Mouse (Mus musculus): ENCODE data around the gene Mxi1.
"Not testable (repeated sequence)": the region's sequence is repeated elsewhere in the genome, so short reads cannot be mapped to it uniquely, and the experiment has no call there.

The Mxi1 gene

DNA sequence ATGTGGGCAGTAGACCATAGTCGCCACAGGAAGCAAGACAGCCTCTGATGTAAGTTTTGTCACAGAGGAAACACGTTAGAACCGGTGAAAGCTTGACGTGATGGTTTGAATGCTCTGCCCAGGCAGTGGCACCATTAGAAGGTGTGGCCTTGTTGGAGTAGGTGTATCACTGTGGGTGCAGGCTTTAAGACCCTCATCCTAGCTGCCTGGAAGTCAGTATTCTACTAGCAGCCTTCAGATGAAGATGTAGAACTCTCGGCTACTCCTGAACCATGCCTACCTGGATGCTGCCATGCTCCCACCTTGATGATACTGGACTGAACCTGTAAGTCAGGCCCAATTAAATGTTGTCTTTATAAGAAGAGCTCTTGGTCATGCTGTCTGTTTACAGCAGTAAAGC, 85.5 kb downstream of the Mxi1 start:
- DNase-seq (ENCODE audit: low read depth, low spot score): not testable (repeated sequence)

DNA sequence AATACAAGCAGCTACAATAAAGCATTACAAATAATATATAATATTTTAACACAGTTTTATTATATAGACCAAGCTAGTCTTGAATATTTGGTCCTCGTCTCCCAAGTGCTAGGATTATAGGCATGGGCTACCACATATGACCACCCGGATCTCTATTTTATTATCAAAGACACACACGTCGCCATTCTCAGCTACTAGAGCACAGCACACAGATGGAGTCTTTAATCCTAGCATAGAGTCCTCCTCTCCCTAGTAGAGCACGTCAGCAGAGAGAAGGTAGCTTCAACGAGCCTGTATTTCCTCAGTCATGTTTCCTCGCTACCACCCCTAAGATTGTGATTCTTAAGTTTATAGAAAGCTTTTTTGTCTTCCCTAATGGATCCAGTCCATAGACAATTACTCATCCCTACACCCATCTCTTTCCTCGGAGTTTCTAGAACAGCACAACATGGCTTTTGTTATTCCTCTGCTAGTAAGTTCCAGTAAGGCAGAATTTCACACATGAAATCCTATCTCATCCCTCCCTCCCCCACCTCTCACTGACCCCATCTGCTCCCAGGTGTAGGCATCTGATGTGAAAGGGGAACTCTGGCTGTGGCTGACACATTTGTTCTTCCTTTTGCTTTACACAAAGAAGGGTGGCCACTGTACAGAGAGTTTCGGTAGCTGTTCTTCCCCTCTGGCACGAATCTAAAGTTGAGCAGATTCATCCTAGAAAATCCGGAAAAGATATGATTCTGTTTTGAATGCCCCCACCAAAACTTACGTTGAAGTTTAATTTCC, 87.3 kb downstream of the Mxi1 start:
- no peak for DNase-seq (ENCODE audit: low read depth, low spot score)

DNA sequence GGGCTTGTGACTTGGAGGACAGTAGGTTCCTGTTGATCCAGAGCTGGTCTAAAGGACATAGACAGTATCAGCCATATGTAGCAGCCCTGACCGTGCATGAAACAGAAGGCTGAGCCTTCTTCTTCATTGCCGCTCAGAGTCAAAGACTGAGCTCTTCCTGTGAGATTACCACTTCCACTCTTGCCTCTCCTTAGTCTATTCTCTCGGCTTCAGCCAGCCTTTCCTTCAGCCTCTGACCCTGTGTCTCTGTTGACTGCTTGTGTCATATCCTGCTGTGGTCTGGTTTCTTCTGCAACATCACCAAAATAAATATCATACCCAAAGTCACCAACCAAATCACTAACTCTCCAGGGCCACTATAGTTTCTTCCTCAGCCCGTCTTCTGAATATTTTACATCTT, 88.9 kb downstream of the Mxi1 start:
- no peak for DNase-seq (ENCODE audit: low read depth, low spot score)

DNA sequence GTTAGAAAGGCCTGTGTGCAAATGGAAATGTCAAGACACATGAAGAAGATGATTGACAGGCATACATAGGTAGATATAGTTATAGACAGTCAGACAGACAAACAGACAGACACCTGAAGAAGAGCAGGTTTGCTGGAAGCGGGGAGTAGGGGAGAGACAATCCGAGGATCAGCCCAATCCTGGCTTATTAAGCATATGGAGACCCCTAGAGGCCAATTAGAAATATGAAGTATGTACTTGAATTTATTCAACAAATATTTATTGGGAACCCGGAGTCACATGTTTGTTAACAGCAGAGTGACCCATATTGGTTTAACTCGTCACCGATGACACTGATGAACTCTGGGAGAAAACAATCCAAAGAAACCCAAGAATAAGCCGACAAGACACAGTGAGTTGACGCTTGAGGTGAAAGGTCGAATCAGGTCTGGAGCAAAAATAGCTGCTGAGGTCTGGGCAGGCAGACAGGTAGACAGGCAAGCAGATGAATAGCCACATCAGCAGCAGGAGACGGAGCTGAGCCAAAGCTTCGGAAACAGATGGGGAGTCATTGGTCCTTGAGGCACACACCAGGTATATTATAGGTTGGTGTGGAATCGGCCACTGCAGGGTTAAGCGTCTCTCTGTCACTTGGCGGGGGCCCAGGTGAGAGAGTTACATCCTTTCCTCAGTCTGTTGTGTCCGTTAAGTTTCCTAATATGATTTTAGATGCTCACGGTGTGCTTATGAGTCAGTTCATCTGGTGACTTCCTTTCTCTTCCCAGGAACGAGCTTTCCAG, 90.2 kb downstream of the Mxi1 start:
- no peak for DNase-seq (ENCODE audit: low read depth, low spot score)

DNA sequence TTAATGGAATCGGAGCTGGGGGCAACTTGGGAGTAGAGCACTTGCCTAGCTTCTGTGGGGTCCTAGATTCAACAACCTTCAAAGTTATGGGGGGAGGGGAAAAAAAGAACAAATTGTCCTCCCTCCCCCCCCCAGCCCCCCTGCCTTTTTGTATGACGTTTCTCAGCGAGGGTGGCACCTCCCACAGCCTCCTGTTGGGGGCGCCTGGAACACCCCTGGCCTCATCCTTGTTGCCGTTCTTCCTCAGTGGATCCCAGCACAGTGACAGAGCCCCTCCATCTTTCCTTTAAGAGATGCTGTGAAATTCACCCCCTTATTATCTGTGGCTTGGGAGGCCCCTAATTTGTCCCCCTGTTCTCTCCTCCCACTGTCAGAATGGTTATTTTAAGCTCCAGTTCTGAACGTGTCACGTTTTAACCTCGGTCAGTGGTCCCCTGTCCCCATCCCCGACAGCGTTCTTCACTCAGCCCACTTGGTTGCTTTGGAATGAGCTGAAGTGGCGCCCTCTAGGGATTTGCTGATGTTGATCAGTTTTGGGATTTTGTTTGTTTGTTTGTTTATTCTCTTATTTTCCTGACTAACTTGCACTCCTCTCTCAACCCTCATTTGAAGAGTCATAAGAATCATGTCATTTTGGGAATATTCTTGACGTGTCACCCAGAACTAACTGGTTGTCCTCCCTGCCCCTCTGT, 92.6 kb downstream of the Mxi1 start:
- no peak for DNase-seq (ENCODE audit: low read depth, low spot score)

- DNase-seq (ENCODE audit: low read depth, low spot score): no peak
These were observed 94.0 kb downstream of the Mxi1 start for GRCm38 (mm10) chr19:53404219-53404836.

GRCm38 (mm10) chr19:53404837-53405356, 94.6 kb downstream of the Mxi1 start:
- DNase-seq (ENCODE audit: low read depth, low spot score): no peak

- DNase-seq (ENCODE audit: low read depth, low spot score): no peak
These were observed 95.5 kb downstream of the Mxi1 start for GRCm38 (mm10) chr19:53405810-53406209.

- no peak for DNase-seq (ENCODE audit: low read depth, low spot score)
These were observed 97.0 kb downstream of the Mxi1 start for GRCm38 (mm10) chr19:53407350-53407749.

- no peak for DNase-seq (ENCODE audit: low read depth, low spot score)
These were observed 98.1 kb downstream of the Mxi1 start for GRCm38 (mm10) chr19:53408398-53408797.

DNA sequence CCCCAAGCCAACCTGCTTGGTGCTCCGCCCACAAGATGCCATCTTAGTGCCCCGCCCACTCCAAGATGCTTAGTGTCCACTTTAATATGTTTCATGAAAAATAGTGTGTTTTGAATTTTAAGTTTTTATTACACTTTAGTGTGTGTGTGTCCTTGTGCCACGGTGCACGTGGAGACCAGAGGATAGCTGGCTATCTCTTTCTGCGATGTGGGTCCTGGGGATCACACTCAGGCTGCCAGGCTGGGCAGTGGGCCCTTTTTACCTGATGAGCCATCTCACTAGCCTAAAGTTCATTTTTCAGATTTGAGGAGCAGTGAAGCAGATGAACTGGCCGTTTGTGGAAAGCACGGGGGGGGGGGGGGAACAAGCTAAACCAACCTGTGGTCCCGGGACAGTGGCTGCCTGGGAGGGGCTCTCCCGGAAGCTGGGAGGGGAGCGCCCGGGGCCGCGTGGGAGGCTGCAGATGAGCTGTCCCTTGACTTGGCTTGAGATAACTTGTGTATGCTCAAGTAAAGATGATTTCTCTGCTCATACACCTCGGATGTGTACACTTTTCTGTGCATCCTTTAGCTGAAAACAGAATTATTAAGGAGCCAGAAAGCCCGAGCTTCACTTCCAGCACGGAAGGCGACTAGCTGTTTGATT, 99.5 kb downstream of the Mxi1 start:
- DNase-seq (ENCODE audit: low read depth, low spot score): no peak

GRCm38 (mm10) chr19:53412149-53412848, 102.0 kb downstream of the Mxi1 start:
- no peak for DNase-seq (ENCODE audit: low read depth, low spot score)

GRCm38 (mm10) chr19:53413617-53414380, 103.5 kb downstream of the Mxi1 start:
- no peak for DNase-seq (ENCODE audit: low read depth, low spot score)

DNA sequence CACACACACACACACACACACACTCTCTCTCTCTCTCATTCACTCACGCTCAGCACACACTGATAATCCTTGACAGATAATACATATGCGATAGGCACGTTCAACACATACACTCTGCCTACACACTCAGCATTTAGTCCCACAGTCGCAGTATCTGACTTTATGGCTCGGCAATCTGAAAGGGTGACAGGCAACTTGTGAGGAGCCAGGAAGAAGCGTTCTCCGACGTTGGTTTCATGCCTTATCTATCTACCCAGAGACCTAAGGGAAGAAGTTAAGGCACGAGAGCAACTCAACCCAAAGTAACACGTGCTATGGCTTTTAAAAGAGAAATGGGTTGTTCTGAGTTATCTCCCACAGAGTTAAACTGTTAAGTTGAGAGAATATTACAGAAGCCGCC, 104.3 kb downstream of the Mxi1 start:
- DNase-seq (ENCODE audit: low read depth, low spot score): no peak

DNA sequence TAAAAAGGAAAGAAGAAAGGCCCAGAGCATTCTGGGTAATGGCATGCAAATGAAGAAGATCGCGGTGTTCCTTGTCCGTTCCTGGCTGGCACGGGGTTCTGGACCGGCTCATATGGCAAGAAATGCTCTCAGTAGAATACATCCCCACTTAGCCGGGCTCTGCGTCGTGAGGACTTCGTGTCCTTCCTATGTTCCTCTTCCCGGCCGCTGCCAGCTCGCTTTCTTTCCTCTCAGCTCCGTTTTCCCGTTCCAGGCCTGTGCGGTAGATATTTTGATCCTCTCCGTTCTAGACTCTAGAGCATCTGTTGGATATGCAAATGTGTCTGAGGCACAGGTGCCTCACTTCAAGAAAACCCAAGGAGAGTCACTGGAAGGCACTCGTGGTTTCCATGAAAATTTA, 104.9 kb downstream of the Mxi1 start:
- no peak for DNase-seq (ENCODE audit: low read depth, low spot score)

- peak; percentile 57 for DNase-seq (ENCODE audit: low read depth, low spot score)
These were observed 109.5 kb downstream of the Mxi1 start for GRCm38 (mm10) chr19:53419834-53420233.

DNA sequence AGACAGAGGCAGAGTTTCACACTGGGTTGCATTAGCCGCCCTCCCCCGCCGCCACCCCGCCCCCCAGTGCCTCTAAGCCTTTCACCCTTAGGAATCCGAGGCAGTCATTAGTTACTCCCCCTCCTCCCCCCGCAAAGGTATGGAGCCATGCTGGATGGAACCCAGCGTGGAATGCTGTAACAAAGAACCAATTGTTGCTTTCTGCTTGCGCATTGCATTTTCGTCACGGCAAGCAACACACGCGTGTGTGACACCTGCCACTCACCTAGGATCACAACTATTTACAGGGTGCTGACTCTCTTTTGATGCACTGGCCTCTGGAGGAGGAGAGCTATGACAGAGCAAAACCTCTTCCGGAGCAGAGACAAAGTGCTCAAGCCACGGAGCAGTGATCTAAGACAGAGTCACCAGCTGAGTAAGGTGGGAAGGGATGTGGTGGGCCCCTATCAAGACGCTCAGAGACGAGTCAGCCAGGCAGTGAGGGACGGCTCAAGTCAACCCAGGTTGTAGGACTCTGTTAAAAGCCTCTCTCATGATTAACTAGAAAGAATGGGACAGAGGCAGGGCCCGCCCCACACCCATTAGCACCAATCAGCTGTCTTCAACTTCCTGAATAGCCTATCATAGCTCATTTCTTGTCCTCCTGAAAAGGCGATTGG, 110.7 kb downstream of the Mxi1 start:
- DNase-seq (ENCODE audit: low read depth, low spot score): peak; percentile 29

- DNase-seq (ENCODE audit: low read depth, low spot score): no peak
These were observed 111.4 kb downstream of the Mxi1 start for GRCm38 (mm10) chr19:53421583-53422188.

Data from retina, postnatal 7 days (tissue).